Mouse (Mus musculus): ENCODE results near the gene Capn13.
"Not testable (repeated sequence)": the region's sequence is repeated elsewhere in the genome, so short reads cannot be mapped to it uniquely, and the experiment has no call there.

DNA sequence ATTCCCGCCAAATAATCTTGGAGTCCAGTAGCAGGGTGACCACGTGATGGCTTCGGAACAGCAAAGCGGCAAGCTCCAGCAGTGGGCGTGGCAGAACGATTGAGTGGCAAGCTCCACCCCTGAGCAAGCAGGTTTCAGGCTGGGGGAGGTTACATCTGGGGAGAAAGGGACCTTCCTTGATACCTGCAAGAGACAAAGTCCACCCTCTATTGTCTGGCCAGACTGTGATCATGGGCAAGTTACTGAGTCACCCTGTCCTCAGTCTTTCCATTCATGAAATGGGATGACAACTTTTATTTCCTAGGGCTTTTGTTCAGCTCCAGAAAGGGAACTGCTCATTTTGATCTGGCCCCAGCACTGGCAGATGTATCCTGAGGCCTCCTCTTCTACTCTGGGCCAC is 118.0 kb downstream of the Capn13 start:
- not testable (repeated sequence) for TF ChIP-seq CTCF, EP300 (IDR thresholded peaks at IDR 0.05; ENCODE audit: low read depth)
